Mouse (Mus musculus) neutrophil, adult 5-6 weeks (primary cell): ENCODE results near the gene Ccdc155. TPM values are rescaled to one million over a fixed set of nuclear protein-coding genes. Genes with fewer than 3 reads are reported as not detected.
"Not testable (repeated sequence)": the region's sequence is repeated elsewhere in the genome, so short reads cannot be mapped to it uniquely, and the experiment has no call there.

Experiments
- ATAC-seq: fragments of 151-379, 151-347 bp; 2 replicates; pipeline ENCODE4 v1.8.0; 2017; ENCODE audit warnings: mild to moderate bottlenecking, moderate TSS enrichment; ENCODE audit not compliant: insufficient number of reproducible peaks, poor library complexity, low FRiP score, severe bottlenecking; ENCODE audit errors: extremely low read depth
- total RNA-seq: library from RNA; stranded (forward); fragments of 200-1000 nt; gene quantifications from 2 replicates; pipeline ENCODE4 v1.2.3, GENCODE M21; 2017

Gene Ccdc155
- total RNA-seq, 1 experiment from 2014 or later = 0.35 TPM

GRCm38 (mm10) chr7:45154096-45154992 lies 50.3 kb downstream of the Ccdc155 start, which contains the start of the genes Pih1d1 and Aldh16a1:
Gene Pih1d1 (plus strand): TSS chr7:45154303.
Gene Aldh16a1 (minus strand): TSS chr7:45154584.
- ATAC-seq = peak; percentile 85

GRCm38 (mm10) chr7:45153586-45153985 lies 51.1 kb downstream of the Ccdc155 start:
- ATAC-seq = no peak

- ATAC-seq = not testable (repeated sequence)
Observed at GRCm38 (mm10) chr7:45153052-45153451, 51.6 kb downstream of the Ccdc155 start.

- no peak for ATAC-seq
Observed at GRCm38 (mm10) chr7:45151303-45151702, 53.4 kb downstream of the Ccdc155 start.

GRCm38 (mm10) chr7:45150321-45150720 lies 54.4 kb downstream of the Ccdc155 start:
- ATAC-seq = no peak

- ATAC-seq = no peak
Observed at GRCm38 (mm10) chr7:45149545-45149944, 55.1 kb downstream of the Ccdc155 start.

DNA sequence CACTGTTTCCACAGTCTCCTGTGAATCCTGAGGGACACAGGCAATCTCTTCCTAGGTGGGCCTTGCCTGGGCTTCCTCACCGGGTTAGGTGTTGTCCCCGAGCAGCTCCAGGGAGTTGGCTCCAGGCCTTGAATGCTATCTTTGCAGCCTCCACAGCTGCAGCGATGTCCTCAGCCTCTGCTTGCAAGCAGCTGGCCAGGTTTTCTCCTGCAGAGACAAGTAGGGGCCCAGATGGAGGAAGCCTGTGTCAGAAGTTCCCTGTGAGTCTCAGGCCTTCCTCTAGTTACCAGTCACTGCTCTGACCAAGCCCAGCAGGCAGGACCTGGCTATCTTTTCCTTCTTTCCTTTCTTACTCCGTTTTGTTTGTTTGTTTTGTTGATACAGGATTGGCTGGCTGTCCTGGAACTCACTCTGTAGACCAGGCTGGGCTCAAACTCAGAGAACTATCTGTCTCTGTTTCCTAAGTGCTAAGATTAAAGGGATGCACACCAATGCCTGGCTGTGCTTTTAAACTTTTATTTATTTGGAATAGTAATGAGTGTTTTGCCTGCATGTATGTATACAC lies 56.1 kb downstream of the Ccdc155 start:
- no peak for ATAC-seq

GRCm38 (mm10) chr7:45147899-45148298 lies 56.8 kb downstream of the Ccdc155 start:
- no peak for ATAC-seq

GRCm38 (mm10) chr7:45147267-45147666 lies 57.4 kb downstream of the Ccdc155 start:
- no peak for ATAC-seq

- ATAC-seq = no peak
Observed at GRCm38 (mm10) chr7:45145460-45145859, 59.2 kb downstream of the Ccdc155 start.

GRCm38 (mm10) chr7:45144368-45145174 lies 60.1 kb downstream of the Ccdc155 start:
- ATAC-seq = no peak

DNA sequence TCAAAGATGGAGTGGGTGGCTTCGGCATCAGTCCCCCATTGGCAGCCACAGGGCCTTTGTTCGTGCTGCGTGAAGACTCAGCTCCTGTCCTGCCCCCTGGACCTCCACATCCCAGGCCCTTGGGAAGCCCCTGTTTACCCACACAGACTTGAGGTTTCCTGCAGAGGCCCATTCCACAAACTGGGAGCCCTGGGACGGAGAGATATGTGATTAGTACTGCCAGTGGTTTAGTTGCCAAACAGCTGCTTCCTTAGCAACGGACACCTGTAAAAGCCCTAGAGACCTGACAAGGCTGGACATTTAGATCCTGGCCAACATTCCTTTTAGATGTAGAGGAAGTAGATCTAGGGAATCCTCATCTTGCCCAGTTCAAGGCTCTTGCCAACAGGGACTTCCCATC lies 62.8 kb downstream of the Ccdc155 start:
- ATAC-seq = no peak

GRCm38 (mm10) chr7:45141319-45141718 lies 63.4 kb downstream of the Ccdc155 start:
- ATAC-seq = no peak

GRCm38 (mm10) chr7:45139904-45140723 lies 64.6 kb downstream of the Ccdc155 start:
- no peak for ATAC-seq

DNA sequence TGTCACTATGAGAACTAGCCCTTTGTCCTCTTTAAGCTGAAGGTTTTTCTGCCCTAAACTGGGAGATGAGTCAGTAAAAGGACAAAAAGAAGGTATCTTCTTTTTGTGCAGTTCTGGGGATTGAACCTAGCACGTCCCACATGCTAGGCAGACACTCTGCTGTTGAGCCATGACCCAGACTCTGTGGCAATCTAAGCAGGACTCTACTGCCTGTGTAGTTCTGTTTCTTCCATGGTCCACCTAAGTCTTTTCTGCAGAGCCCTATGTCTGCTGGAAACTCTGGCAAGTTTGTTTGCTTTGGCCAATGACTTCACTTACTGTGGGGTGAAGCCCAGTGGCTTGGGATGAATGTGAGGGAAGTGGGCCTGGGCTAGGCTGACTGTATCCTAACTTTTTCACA lies 66.3 kb downstream of the Ccdc155 start:
- ATAC-seq = no peak

GRCm38 (mm10) chr7:45137171-45138006 lies 67.3 kb downstream of the Ccdc155 start:
- ATAC-seq = no peak

DNA sequence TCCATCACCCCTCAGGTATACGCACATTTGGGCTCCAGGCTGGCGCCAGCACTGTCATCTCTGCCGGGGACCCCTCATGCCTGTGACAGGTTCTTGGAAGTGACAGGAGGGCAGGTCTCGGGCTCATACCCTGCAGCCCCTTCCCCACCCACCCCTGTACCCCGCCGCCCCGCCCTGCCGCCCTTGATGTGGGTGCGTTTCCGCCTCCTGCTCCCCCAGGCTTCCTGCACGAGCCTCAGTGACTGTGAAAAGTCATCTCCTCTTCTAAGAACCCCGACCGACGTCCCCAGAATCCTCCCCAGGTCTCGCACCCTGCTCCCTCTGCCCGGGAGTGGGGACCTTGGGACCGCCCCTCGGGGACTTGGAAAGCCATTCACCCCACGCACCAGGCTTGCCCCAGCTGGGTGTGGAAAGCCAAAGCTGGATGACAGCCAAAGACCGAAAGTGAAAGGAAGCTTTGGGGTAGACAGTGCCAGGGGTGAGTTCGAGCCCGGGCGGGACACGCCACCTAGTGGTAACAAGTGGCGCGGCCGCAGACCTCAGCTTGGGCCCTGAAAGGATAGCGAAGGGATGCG lies 68.6 kb downstream of the Ccdc155 start, which contains the start of the genes Gm45713 and Flt3l:
TSS of gene Gm45713 (minus strand) at position 239 of the 575 bp plus-strand sequence.
TSS of gene Flt3l (minus strand) at position 440 of the 575 bp plus-strand sequence.
- ATAC-seq = peak; percentile 90
